8 mouse cellular contexts compared by ENCODE assay signal in genomic region chr13:55599566-55600540, GRCm38 (mm10). TPM values are rescaled to one million over a fixed set of nuclear protein-coding genes. Genes with fewer than 3 reads are reported as not detected.
DNase-seq lines count a peak whose midpoint lies in the region; ATAC-seq and TF ChIP-seq lines count a peak whose summit lies in the region.

B4galt7 (plus strand) TSS chr13:55599896.

- H3K9me3 ChIP-seq in ES-E14 (ENCODE audit: control insufficient read depth, insufficient read depth, low read depth, low read length) = no peaks in the 10 kb centered on the region
- H3K9me3 ChIP-seq in lung, embryonic 15.5 days = no peaks in the 10 kb centered on the region

- ATAC-seq in lung, embryonic 15.5 days (ENCODE audit: borderline replicate concordance, extremely low read depth, low FRiP score, low TSS enrichment) = peak; percentile 89

- H3K4me2 ChIP-seq in lung, embryonic 15.5 days = peak within 1 kb of the TSS; percentile 79

- TF ChIP-seq CTCF in olfactory bulb, adult 2 months (IDR thresholded peaks at IDR 0.05; ENCODE audit: insufficient read depth, low read depth, low read length) = no peak
- no peak for TF ChIP-seq CTCF in thymus, adult 2 months (IDR thresholded peaks at IDR 0.05; ENCODE audit: borderline replicate concordance, control insufficient read depth, extremely low read depth, insufficient read depth, low read length, poor library complexity)

- H3K4me1 ChIP-seq in ES-E14 (ENCODE audit: control insufficient read depth in 2 of 2, insufficient read depth in 2 of 2, low read length in 2 of 2, poor library complexity in 1 of 2) = peaks cover 0 to 5% of the 10 kb centered on the region in 2 experiments; a peak in 1 of 4 replicates
- H3K4me1 ChIP-seq in lung, embryonic 15.5 days = peaks cover 17% of the 10 kb centered on the region
- H3K4me1 ChIP-seq in olfactory bulb, adult 2 months (ENCODE audit: control insufficient read depth, insufficient read depth, low read length) = no peaks in the 10 kb centered on the region; the same call in 1 of the 2 replicates
- H3K4me1 ChIP-seq in thymus, adult 2 months (replicated peaks; ENCODE audit: control insufficient read depth, insufficient read depth, low read length) = peaks cover 4% of the 10 kb centered on the region

- peak within 1 kb of the TSS; percentile 70 to 83 for H3K4me3 ChIP-seq in ES-E14 (ENCODE audit: insufficient read depth in 1 of 2, low read depth in 1 of 2, low read length in 2 of 2, poor library complexity in 1 of 2, severe bottlenecking in 1 of 2)
- H3K4me3 ChIP-seq in lung, embryonic 15.5 days = peak within 1 kb of the TSS; percentile 89
- peak within 1 kb of the TSS; percentile 93 for H3K4me3 ChIP-seq in olfactory bulb, adult 2 months (ENCODE audit: insufficient read depth, low read depth, low read length)
- H3K4me3 ChIP-seq in thymus, adult 2 months (ENCODE audit: control insufficient read depth, insufficient read depth, low read length) = peak within 1 kb of the TSS; percentile 100

- no peaks in the 10 kb centered on the region for H3K27me3 ChIP-seq in lung, embryonic 15.5 days
- H3K27me3 ChIP-seq in thymus, adult 2 months (ENCODE audit: control insufficient read depth, insufficient read depth, low read length) = no peaks in the 10 kb centered on the region

- peak; percentile 36; the same call in 1 of the 2 replicates for TF ChIP-seq POLR2A in olfactory bulb, adult 2 months (IDR thresholded peaks at IDR 0.05; ENCODE audit: insufficient read depth, low read depth, low read length)
- TF ChIP-seq POLR2A in thymus, adult 2 months (IDR thresholded peaks at IDR 0.05; ENCODE audit: control insufficient read depth, extremely low read depth, insufficient read depth, low read length, poor library complexity) = peak; percentile 56

- WGBS in lung, embryonic 15.5 days = 6% methylated on average over 51 of the region's 51 CpGs
- 7% methylated on average over 51 of the region's 51 CpGs for WGBS in olfactory bulb, adult 2 months
- WGBS in thymus, adult 2 months = 7% methylated on average over 50 of the region's 51 CpGs

- peaks cover 24% of the 10 kb centered on the region for H3K36me3 ChIP-seq in ES-E14 (ENCODE audit: control insufficient read depth, insufficient read depth, low read length, poor library complexity, severe bottlenecking)
- H3K36me3 ChIP-seq in lung, embryonic 15.5 days = peaks cover 32% of the 10 kb centered on the region
- peaks cover 19% of the 10 kb centered on the region for H3K36me3 ChIP-seq in thymus, adult 2 months (ENCODE audit: control insufficient read depth, insufficient read depth, low read length)

- H3K9ac ChIP-seq in ES-E14 (ENCODE audit: insufficient read depth, low read depth, low read length, poor library complexity, severe bottlenecking) = peak within 1 kb of the TSS; percentile 80
- H3K9ac ChIP-seq in lung, embryonic 15.5 days = peak within 1 kb of the TSS; percentile 88

- in situ Hi-C loops in ES-E14 (cut with MboI; ENCODE audit: low sequenced_read_pairs in 2 of 2, unreplicated experiment in 2 of 2) = no loop called here

- DNase-seq in ES-E14 (ENCODE audit: low read depth, low spot score) = peak; percentile 40
- DNase-seq in cerebellum, adult 18-20 months = peak; percentile 83 to 89
- DNase-seq in forelimb bud, embryonic 11.5 days (ENCODE audit: low read depth, low spot score) = peak; percentile 43
- peak; percentile 92 for DNase-seq in heart, postnatal 4 days
- peak; percentile 67 to 81 for DNase-seq in layer of hippocampus, adult 8-10 months (ENCODE audit: low spot score in 2 of 2)
- peak; percentile 77 for DNase-seq in thymus, adult 2 months

- H3K27ac ChIP-seq in ES-E14 (ENCODE audit: insufficient read depth, low read depth, low read length, poor library complexity, severe bottlenecking) = no peak within 1 kb of the TSS
- H3K27ac ChIP-seq in lung, embryonic 15.5 days = peak within 1 kb of the TSS; percentile 34
- H3K27ac ChIP-seq in olfactory bulb, adult 2 months (ENCODE audit: insufficient read depth, low read depth, low read length) = peak within 1 kb of the TSS; percentile 54
- H3K27ac ChIP-seq in thymus, adult 2 months (ENCODE audit: control insufficient read depth, insufficient read depth, low read length) = peak within 1 kb of the TSS; percentile 6

TF ChIP-seq in ES-E14, 5 proteins besides CTCF, POLR2A, EP300 and RAD21:
- TF ChIP-seq MAFK (IDR thresholded peaks at IDR 0.05; ENCODE audit: insufficient read depth, low read depth, low read length) (no peak), HCFC1 (IDR thresholded peaks at IDR 0.05; ENCODE audit: borderline replicate concordance, insufficient read depth, low read length) (peak; percentile 85), CHD2 (IDR thresholded peaks at IDR 0.05; ENCODE audit: low read depth, low read length) (0 out of 2 replicates have a peak, but pooled peaks have one; percentile 60)

RNA-seq across cellular contexts. Expression of gene B4galt7, which starts in this region (rescaled TPM):
- total RNA-seq in ES-E14 (2012; rRNA removed) = 21.0 and 24.3 TPM in 2 replicates
- 10 to 100 TPM; 12.2 to 12.5 TPM for total RNA-seq in heart, postnatal 4 days (2021)
- 10 to 100 TPM; 21.5 to 28.7 (median 24.8) TPM for total RNA-seq in layer of hippocampus, adult 8-10 months (2022)
- polyA plus RNA-seq in lung, embryonic 15.5 days (2015; fragmentation: Nextera tagmentation; extraction: Ambion mirVana) = 25.1 and 29.1 TPM in 2 replicates
- polyA plus RNA-seq in olfactory bulb, adult 2 months (2012; ENCODE audit: insufficient read depth, insufficient read length, low replicate concordance, missing spikeins) = not detected in 2 replicates
- polyA plus RNA-seq in thymus, adult 2 months (2012; rRNA removed) = 45.3 and 47.2 TPM in 2 replicates

Comparison
In these comparisons a context has a peak if more than half of its experiments do, and no peak if none do; other contexts are left out.
1. DNase-seq: peak in every context shown above with its lines; median percentile 92 in heart, postnatal 4 days; 86 in cerebellum, adult 18-20 months; 77 in thymus, adult 2 months; 74 in layer of hippocampus, adult 8-10 months; 43 in forelimb bud, embryonic 11.5 days; 40 in ES-E14.